Mouse (Mus musculus): Measurements from ENCODE around the gene Gramd2. TPM values are rescaled to one million over a fixed set of nuclear protein-coding genes. Genes with fewer than 3 reads are reported as not detected.

The Gramd2 gene
- total RNA-seq, 1 experiment from 2014 or later, result 1.2 TPM

DNA sequence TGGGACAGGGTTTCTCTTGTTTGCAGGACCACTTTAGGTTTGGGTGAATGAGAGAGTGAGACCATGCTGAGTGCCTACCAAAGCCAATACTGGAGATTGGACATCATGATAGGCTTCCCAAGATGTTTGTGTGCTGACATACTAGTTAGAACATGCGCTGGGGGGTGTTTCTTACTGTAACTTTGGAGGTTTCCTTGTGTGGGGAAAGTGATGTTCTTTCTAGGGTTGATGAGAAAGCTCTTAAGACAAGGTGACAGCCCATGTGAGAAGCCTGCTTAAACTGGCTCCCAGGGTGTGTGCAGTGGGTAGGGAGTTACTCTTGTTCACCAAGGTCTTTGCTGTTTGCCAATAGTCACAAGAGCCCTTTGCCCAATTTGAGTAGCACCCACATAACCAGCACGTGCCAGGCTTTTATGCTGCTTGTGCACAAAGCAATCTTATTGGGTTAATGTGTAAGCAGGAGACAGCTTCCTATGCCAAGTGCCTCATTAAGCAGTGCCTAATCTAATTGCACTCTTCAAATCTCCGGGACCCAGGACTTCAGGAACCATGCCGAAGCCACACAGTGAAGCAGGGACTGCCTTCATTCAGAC, 15.2 kb upstream of the Gramd2 start:
- ATAC-seq (replicated peaks in 1 of 2; ENCODE audit: insufficient read depth in 1 of 2, low FRiP score in 2 of 2, low TSS enrichment in 1 of 2, low read depth in 1 of 2, poor library complexity in 2 of 2, severe bottlenecking in 2 of 2), result no peak

DNA sequence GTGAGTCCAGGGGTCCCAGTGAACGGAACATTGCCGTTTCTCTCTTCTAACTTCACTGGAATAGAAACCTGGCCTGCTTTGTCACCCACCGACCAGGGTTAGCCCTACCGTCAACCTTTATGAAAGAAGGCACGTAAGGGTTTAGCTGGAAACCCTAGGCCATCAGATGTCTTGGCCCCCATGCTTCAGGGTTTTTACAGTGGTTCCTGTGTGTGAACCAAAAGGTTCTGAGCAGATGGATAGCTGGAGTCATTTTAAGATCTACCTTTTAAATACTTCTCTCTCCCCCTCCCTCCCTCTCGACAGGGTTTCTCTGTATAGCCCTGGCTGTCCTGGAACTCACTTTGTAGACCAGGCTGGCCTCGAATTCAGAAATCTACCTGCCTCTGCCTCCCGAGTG, 13.9 kb upstream of the Gramd2 start:
- ATAC-seq (replicated peaks in 1 of 2; ENCODE audit: insufficient read depth in 1 of 2, low FRiP score in 2 of 2, low TSS enrichment in 1 of 2, low read depth in 1 of 2, poor library complexity in 2 of 2, severe bottlenecking in 2 of 2), result no peak

DNA sequence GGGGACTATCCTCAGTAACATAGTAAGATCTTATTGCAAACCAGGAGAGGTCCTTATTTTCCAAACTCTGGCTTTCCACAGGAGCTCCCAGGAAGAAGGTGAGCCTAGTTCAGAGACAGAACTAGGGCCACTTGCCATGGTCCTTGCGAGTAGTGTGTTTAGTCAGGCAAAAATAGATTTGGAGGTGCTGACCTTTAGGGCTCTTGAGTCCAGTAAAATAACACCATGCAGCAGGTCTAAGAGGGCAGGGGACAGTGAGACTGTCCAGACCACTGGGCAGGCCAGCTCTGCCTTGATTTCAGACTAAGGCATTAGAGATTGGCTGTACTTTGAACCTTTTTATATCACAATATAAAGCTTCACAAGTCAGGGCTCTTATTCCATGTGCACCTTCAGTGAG, 13.1 kb upstream of the Gramd2 start:
- no peak for ATAC-seq (replicated peaks in 1 of 2; ENCODE audit: insufficient read depth in 1 of 2, low FRiP score in 2 of 2, low TSS enrichment in 1 of 2, low read depth in 1 of 2, poor library complexity in 2 of 2, severe bottlenecking in 2 of 2)

GRCm38 (mm10) chr9:59667250-59667649, 12.7 kb upstream of the Gramd2 start:
- no peak for ATAC-seq (replicated peaks in 1 of 2; ENCODE audit: insufficient read depth in 1 of 2, low FRiP score in 2 of 2, low TSS enrichment in 1 of 2, low read depth in 1 of 2, poor library complexity in 2 of 2, severe bottlenecking in 2 of 2)

DNA sequence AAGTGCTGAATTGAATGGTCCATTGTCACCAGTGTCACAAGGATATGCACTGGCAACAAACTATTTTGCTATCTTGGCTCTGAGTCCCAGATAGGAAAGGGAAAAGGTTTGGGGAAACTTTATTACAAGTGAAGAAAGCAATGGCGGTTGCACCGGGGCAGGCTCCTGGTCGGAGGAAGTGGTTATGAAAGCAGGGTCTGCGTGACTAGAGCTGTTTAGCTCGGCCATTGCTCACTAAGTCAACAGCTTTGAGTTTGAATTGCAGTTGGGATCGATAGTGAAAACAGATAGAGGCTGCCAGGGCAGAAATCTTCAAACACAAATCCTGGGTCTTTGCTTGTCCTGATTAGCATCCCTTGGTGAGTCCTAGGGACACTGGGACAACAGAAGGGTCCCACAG, 12.0 kb upstream of the Gramd2 start:
- 0 out of 4 replicates have a peak, but pooled peaks of 1 of the 2 experiments have one; percentile 41 for ATAC-seq (replicated peaks in 1 of 2; ENCODE audit: insufficient read depth in 1 of 2, low FRiP score in 2 of 2, low TSS enrichment in 1 of 2, low read depth in 1 of 2, poor library complexity in 2 of 2, severe bottlenecking in 2 of 2)

DNA sequence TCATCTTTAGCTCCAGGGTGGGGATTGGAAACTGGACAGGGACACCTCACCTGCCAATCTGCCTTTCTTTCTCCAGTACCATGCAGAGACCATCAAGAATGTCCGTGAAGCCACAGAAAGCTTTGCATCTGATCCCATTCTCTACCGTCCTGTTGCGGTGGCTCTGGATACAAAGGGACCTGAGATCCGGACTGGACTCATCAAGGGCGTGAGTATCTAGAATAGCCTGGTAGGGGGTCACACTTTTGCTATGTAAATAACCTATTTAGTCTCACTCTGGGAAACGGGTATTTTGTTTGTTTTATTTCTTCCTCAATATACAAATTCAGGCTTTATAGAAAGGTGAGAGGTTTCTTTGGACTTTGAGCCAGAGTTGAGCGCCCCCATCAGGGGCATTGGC, 11.5 kb upstream of the Gramd2 start:
- ATAC-seq (replicated peaks in 1 of 2; ENCODE audit: insufficient read depth in 1 of 2, low FRiP score in 2 of 2, low TSS enrichment in 1 of 2, low read depth in 1 of 2, poor library complexity in 2 of 2, severe bottlenecking in 2 of 2), result no peak

DNA sequence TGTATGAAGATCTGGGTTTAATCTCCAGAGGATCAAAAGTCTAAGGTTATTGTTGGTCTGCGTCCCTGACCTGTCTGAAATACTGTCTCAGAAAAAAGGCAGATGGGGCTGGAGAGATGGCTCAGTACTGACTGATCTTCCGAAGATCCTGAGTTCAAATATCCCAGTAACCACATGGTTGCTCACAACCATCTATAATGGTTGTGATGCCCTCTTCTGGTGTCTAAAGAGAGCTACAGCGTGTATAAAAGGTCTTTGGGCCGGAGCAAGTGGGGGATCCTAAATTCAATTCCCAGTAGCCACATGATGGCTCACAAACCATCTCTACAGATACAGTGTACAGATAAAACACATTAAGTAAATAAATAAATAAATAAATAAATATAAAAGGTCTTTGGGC, 10.8 kb upstream of the Gramd2 start:
- no peak for ATAC-seq (replicated peaks in 1 of 2; ENCODE audit: insufficient read depth in 1 of 2, low FRiP score in 2 of 2, low TSS enrichment in 1 of 2, low read depth in 1 of 2, poor library complexity in 2 of 2, severe bottlenecking in 2 of 2)

GRCm38 (mm10) chr9:59672195-59672894, 7.6 kb upstream of the Gramd2 start:
- ATAC-seq (replicated peaks in 1 of 2; ENCODE audit: insufficient read depth in 1 of 2, low FRiP score in 2 of 2, low TSS enrichment in 1 of 2, low read depth in 1 of 2, poor library complexity in 2 of 2, severe bottlenecking in 2 of 2), result no peak

GRCm38 (mm10) chr9:59673427-59673826, 6.5 kb upstream of the Gramd2 start:
- ATAC-seq (replicated peaks in 1 of 2; ENCODE audit: insufficient read depth in 1 of 2, low FRiP score in 2 of 2, low TSS enrichment in 1 of 2, low read depth in 1 of 2, poor library complexity in 2 of 2, severe bottlenecking in 2 of 2), result no peak

DNA sequence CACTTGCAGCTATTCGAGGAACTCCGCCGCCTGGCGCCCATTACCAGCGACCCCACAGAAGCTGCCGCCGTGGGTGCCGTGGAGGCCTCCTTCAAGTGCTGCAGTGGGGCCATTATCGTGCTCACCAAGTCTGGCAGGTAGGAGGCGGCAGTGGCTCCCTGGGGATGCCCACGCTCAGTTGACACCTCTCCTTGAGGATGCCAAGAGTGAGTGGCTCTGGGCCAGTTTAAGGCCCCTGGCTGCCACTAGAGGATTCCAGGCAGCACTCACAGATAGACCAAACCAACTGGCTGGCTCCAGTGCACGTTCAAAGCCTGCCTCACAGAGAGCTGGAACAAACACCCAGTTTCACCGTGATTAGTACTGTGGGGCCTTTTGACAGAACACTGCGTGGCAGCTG, 4.3 kb upstream of the Gramd2 start:
- no peak for ATAC-seq (replicated peaks in 1 of 2; ENCODE audit: insufficient read depth in 1 of 2, low FRiP score in 2 of 2, low TSS enrichment in 1 of 2, low read depth in 1 of 2, poor library complexity in 2 of 2, severe bottlenecking in 2 of 2)

GRCm38 (mm10) chr9:59678313-59678712, 1.6 kb upstream of the Gramd2 start:
- peak; percentile 51 to 52; a peak in 2 of 4 replicates for ATAC-seq (replicated peaks in 1 of 2; ENCODE audit: insufficient read depth in 1 of 2, low FRiP score in 2 of 2, low TSS enrichment in 1 of 2, low read depth in 1 of 2, poor library complexity in 2 of 2, severe bottlenecking in 2 of 2)

DNA sequence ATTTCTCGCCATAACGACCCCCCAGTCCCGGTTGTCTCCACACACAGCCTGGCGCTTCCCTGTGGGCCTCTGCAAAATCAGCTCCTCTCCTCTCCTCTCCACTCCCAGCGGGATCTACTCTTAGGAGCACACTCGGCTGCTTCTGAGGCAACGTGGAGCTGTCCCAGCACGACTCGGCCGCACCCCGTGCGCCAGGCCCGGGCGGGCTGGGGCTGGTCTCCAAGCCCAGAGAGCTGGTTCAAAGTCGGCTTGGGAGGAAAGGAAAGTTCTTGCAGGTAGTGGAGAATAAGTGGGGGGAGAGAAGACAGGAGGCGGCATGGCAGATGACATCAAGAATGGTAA, 561 bp downstream of the Gramd2 start:
- 0 out of 4 replicates have a peak, but pooled peaks of 1 of the 2 experiments have one; percentile 16 for ATAC-seq (replicated peaks in 1 of 2; ENCODE audit: insufficient read depth in 1 of 2, low FRiP score in 2 of 2, low TSS enrichment in 1 of 2, low read depth in 1 of 2, poor library complexity in 2 of 2, severe bottlenecking in 2 of 2)

GRCm38 (mm10) chr9:59684020-59684419, 4.1 kb downstream of the Gramd2 start:
- ATAC-seq (replicated peaks in 1 of 2; ENCODE audit: insufficient read depth in 1 of 2, low FRiP score in 2 of 2, low TSS enrichment in 1 of 2, low read depth in 1 of 2, poor library complexity in 2 of 2, severe bottlenecking in 2 of 2), result no peak

DNA sequence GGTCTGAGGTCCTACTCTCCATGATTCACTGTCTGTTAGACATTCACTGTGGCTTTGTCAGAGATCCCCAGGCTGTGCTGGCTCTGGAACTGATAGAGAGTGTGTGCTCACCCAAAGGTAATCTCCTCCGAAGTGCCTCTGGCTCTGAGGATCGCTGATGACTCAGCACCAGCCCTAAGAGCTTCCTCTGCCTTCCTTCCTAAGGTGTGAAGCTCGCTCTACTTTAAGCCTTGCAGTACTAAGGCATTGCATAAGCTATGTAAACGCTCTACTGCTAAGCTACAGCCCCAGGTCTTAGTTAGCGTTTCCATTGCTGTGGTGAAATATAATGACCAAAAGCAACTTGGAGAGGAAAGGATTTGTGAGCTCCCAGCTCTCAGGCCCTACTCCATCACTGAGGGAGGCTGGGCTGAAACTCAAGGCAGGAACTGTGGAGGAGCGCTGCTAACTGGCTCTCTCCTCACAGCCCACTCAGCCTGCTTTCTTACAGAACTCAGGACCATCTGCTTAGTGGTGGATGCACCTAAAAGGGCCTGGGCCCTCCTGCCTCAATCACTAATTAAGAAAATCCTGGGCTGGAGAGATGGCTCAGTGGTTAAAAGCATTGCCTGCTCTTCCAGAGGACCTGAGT, 7.6 kb downstream of the Gramd2 start:
- peak; percentile 29 to 46; a peak in 2 of 4 replicates for ATAC-seq (replicated peaks in 1 of 2; ENCODE audit: insufficient read depth in 1 of 2, low FRiP score in 2 of 2, low TSS enrichment in 1 of 2, low read depth in 1 of 2, poor library complexity in 2 of 2, severe bottlenecking in 2 of 2)

DNA sequence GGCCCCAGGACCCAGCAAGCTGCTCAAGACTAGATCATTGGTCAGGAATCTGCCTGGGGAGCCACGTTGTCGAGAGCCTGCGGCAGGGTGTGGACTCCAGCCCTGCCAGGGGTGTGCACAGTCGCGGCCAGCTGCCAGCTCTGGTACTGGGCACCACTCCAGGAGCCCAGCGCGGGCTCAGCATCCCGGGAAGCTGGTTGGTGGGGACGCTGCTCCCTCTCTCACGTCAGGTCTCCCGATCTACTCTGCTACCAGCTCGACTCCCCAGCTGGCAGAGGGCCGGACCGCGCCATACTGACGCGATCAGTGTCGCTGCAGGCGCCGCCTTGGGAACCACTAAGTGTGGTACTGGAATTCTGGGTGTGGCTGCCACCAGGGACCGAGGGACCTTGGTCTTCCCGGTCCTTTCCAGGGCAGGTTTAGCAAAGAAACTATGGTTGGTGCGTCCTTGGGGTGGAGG, 11.7 kb downstream of the Gramd2 start:
- ATAC-seq (replicated peaks in 1 of 2; ENCODE audit: insufficient read depth in 1 of 2, low FRiP score in 2 of 2, low TSS enrichment in 1 of 2, low read depth in 1 of 2, poor library complexity in 2 of 2, severe bottlenecking in 2 of 2), result peak in 1 of 2 experiments; percentile 38; a peak in 3 of 4 replicates

DNA sequence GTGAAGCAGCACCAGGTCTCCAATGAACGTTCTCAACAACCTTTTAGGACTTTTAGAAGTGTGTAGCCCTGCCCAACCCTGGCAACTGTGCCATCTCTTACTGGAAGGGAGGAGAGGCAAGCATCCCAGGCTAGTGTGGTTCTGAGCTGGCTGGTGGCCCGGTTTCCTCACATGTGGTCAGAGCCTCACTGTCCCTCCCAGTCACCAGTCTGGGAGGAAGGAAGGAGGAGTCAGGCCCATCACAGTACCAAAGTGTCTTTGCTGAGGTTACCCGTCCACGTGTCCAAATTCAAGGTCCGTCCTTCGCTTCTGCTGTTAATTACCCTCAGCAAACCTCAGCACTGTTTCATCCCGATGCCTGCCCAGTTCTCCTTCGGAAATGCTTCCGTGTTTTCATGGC, 12.2 kb downstream of the Gramd2 start:
- ATAC-seq (replicated peaks in 1 of 2; ENCODE audit: insufficient read depth in 1 of 2, low FRiP score in 2 of 2, low TSS enrichment in 1 of 2, low read depth in 1 of 2, poor library complexity in 2 of 2, severe bottlenecking in 2 of 2), result peak in 1 of 2 experiments; percentile 43; a peak in 1 of 4 replicates

DNA sequence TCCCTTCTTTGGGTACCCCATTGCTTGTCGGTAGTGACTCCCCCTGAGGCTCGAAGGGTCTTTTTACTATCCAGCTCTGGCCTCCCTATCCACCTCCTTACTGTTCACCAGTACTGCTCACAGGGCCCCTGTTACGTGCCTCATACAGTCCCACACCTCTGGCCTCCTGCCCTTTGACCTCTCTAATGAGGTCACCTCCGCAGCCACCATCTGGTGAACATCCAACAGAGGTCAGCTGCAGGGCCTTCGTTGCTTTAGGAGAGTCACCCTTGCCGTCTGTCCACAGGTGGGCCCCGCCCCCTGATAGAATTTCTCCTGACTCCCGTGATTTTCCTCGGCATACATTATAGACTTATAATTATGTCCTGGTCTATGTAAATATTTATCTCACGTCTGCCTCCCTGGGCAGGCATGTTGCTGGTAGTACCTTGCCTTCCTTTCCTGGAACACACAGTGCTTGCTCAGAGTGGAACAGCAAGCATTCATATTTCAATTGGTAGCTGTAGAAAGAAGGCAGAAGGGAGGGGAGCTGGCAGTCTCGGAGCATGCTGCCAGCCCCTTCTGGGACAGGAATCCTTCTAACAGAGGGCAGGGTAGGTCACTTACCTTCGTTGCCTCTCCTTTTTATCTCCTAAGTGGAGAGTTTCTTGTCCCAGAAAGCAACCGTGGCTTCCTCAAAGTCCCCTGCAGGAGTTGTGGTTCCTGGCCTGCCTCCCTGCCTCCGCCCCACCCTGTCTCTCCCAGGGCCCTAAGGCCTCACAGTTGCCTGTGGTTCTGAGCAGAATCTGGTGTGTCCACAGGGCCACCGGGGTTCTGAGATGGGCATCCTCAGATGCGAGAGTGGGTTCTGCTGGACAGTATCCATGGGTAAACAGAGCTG, 14.9 kb downstream of the Gramd2 start:
- peak in 1 of 2 experiments; percentile 40; a peak in 1 of 4 replicates for ATAC-seq (replicated peaks in 1 of 2; ENCODE audit: insufficient read depth in 1 of 2, low FRiP score in 2 of 2, low TSS enrichment in 1 of 2, low read depth in 1 of 2, poor library complexity in 2 of 2, severe bottlenecking in 2 of 2)

- ATAC-seq (replicated peaks in 1 of 2; ENCODE audit: insufficient read depth in 1 of 2, low FRiP score in 2 of 2, low TSS enrichment in 1 of 2, low read depth in 1 of 2, poor library complexity in 2 of 2, severe bottlenecking in 2 of 2), result no peak
Observed at GRCm38 (mm10) chr9:59695451-59695813, 15.5 kb downstream of the Gramd2 start.
